Mouse (Mus musculus) gastrocnemius, postnatal 36 days (tissue): ENCODE data around the gene Col4a5. TPM values are rescaled to one million over a fixed set of nuclear protein-coding genes. Genes with fewer than 3 reads are reported as not detected.

Experiments
- DNase-seq, 2 experiments: peaks; one replicate each; pipeline ENCODE4 v3.0.0; 2022
- intact Hi-C: fragments of 180-260 bp; cut with DNase I; formaldehyde crosslinking; loops from one replicate; pipeline ENCODE4 v1.15.1; 2025
- long read RNA-seq, 2 experiments: library from polyadenylated mRNA; stranded (forward); transcript quantifications; one replicate each; pipeline ENCODE4 v2.0.0; 2021
- total RNA-seq, 2 experiments: library from RNA; stranded (reverse); gene quantifications; 2 replicates each; pipeline ENCODE4 v1.2.3; 2021

Col4a5 gene
- 1 to 10 TPM; 2.7 to 3.4 TPM for total RNA-seq
- long read RNA-seq, experiment 1: 0 reads
- long read RNA-seq, experiment 2: 0 reads

DNA sequence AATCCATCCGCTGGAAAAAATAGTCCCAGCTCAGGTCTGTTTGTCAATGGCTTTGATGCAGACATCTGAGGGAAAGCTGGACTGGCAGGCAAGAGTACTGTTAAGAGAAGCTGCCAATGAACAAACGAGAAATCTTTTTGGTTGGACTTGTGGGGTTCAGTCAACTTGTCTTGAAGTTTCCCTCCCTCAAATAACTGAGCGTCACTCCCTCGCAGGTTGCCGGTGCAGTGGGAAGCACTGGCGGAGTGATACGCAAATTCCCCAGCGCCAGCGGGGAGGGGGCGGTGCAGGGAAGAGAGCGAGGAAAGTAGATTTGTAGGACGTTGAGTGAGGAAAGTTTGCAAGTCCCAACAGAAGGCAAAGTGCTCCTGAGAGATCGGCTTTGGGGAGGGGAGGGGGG, at the start of gene Col4a5:
Gene Col4a5, plus strand, starts transcription at position 276 of the 400 bp plus-strand sequence.
- peak; percentile 11 to 17 for DNase-seq
- intact Hi-C loops: no loop called here

GRCm38 (mm10) chrX:141436780-141437179, 38.4 kb upstream of the Col4a5 start:
- intact Hi-C loops: no loop called here
- no peak for DNase-seq

- intact Hi-C loops: no loop called here
- no peak for DNase-seq
These were observed 35.8 kb upstream of the Col4a5 start for GRCm38 (mm10) chrX:141439423-141439822.

- DNase-seq: no peak
- intact Hi-C loops: no loop called here
These were observed 27.2 kb upstream of the Col4a5 start for GRCm38 (mm10) chrX:141447936-141448335.

DNA sequence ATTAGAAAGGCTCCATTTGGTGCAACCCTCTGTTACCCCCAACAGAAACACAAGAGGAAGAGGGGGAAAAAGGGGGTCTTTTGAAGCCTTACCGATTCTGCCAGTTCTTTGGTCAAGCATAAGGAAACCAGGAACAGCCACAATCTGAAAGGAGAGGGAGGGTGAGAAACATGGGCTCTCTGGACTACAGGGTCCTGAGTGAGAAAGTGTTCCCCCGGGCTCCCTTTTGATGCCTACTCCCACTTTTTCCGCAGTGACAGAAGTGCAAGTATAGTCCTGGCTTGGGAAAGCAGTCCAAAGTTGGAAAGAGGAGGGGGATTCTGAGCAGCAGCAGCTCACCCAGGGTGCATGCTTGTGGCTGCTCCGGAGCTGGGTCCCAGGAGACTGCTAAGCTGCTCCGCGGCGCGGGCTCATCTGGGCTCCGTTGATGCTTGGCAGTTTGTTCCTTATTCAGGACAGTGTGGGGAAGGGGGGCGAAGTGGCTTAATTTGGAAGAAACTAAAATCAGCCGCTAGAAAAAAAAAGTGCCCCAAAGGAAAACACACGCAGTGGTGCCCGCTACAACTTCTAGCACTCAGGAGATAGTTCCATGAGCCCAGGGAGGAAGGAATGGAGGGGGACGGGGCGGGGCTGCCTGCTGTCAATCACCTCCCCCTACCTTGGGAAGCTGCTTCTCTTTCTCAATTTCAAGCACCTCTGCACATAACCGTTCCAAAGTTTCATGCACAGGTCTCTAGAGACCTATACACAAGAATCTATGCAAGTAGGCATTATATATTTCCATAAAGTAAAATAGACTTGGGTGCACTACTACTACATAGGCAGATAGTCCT, 1.5 kb upstream of the Col4a5 start, which contains the start of gene Col4a6:
Gene Col4a6, minus strand, starts transcription at position 607 of the 833 bp plus-strand sequence.
- no peak for DNase-seq
- intact Hi-C loops: no loop called here

GRCm38 (mm10) chrX:141475566-141476327, 562 bp downstream of the Col4a5 start:
- DNase-seq: peak in 1 of 2 experiments; percentile 9
- intact Hi-C loops: no loop called here

DNA sequence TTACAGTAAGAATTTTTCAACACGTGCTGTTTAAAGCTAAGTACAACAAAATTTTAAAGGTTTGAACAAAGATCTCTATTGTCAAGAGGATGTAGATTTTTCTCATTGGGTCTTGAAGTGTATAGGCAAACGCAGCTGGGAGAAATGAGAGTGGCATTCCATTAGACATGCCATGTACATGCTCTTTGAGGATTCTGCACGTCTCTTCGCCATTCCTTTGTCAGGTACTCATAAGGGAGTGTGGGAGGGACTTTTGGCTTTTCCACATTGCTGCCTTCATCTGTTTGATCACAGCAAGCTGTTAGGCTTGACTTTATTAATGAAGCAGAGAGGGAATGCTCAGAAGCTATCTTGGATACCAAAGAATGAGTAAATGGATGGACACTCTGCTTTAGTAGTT, 19.4 kb downstream of the Col4a5 start:
- intact Hi-C loops: no loop called here
- no peak for DNase-seq

GRCm38 (mm10) chrX:141503125-141503524, 27.9 kb downstream of the Col4a5 start:
- intact Hi-C loops: no loop called here
- no peak for DNase-seq

GRCm38 (mm10) chrX:141533447-141533846, 58.3 kb downstream of the Col4a5 start:
- DNase-seq: no peak
- intact Hi-C loops: no loop called here

DNA sequence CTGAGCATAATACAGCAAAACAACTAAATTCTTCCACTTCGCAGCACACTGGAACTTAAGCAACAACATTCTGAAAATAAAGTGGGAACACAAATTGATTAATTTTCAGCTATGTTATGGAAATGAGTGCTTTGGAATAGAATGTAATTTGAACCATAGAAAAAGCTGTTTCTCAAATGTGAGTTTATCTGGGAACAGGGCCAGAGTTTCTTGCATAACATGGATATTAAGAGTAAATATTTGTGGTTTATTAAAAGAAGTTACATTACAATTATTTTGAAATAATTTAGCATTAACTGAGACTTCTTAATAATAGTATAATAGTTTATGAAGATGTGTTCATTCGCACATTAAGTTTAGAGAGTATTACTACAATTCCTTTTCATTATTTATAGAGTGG, 72.3 kb downstream of the Col4a5 start:
- intact Hi-C loops: no loop called here
- no peak for DNase-seq

DNA sequence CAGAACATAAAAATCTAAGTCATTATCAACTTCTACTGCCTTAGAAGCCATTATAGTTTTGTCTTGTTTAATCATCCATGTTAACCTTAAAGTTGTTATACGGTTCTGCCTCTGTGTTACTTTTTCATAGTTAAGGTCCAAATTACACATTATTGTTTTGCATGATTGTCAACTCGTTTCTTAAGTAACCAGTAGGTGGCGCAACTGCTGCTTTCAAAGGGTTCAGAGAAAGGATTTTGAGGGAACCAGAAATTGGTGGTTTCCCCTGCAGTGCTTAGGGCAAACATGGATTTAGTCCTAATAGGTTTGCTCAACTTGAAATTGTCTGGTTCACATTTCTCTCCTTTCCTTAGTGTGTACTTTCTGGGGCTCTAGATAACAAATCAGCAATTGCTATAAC, 115.1 kb downstream of the Col4a5 start:
- intact Hi-C loops: loop anchor here (10.0 kb wide), 1 partner anchor 515 kb away; no protein-coding TSS in a partner anchor
- no peak for DNase-seq

DNA sequence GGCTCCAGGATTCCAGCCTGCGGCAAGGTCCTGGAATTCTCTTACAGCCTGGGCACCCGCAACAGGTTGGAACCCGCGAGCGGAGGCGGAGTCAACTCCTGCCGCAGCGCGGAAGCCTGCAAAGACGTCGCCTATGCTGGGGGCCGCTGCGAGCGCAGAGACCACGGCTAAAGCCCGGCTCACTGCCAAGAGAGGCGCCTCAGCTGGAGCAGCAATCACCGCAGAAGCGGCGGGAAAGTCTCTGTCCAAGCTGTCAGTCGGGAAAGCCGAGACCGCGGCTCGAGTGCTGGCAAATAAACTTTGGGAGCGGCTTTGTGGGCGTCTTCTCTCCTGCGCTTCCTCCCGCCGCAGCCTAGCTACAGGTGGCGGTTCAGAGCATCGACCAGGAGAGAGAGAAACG, 246.5 kb downstream of the Col4a5 start:
- DNase-seq: no peak
- intact Hi-C loops: no loop called here

DNA sequence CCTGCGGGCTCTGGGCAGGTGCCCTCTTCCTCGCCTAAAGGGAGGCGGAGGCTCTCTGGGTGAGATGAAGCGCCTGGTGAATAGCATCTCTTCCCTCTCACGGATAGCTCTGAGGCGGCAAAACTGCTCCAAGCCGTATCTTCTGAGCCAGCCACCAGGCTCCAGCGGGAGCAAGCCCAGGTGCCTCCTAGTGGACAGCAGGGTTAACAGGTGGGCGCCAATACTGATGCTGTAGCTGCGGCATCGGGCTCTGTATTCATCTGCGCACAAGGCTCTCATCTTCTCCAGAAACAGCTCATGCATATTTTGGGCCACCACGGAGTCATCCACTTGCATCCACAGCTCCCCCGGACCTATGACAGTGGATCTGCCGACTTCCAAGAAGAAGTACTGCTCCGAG, 248.8 kb downstream of the Col4a5 start:
- intact Hi-C loops: no loop called here
- DNase-seq: no peak

- no peak for DNase-seq
- intact Hi-C loops: no loop called here
These were observed 249.3 kb downstream of the Col4a5 start for GRCm38 (mm10) chrX:141724391-141724891.

DNA sequence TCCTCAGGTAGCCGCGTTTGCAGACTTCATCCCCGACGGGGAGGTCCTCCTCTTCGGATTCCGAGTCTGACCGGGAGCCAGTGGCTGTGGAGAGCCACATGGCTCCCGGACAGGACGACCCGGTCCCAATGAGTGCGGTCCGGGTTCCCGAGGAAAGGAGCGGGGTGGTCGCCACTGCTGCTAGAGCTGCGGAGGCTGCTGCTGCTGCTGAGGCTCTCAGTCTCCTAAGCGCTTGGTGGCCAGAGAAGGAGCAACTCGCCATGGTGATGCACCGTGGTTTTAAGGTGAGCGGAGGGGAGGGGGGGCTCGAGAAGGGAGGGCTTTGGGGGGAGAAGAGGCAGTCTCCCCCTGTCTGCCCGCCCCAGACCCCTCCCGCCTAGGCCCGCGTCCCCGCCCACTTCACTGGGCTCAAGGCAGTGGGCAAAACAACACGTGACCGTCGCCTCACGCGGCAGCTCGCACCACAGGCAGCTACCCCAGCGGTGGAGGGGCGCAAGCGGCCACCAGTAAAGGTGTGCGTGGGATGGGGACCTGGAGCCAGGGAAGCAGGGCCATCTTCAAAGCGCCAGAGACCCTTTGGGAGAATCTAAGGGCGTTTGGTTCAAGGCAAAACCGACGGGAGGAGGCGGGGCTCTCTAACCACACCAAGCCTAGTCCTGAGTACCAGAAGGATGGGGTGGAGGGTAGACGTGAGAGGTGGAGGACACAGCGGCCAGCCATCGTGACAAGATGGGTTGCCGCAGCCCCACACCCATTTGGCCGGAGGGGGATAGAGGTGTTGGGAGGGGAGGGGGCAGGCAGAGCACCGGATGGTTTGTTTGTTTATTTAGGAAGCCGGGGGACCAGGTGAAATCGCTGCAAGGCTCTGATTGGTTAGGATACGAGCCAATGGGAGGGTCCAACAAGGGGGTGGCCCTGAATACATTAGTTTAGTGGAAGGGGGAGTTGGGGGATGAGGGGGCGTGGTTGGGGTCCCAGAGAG, 250.0 kb downstream of the Col4a5 start, which contains the start of gene Irs4:
Gene Irs4, minus strand, starts transcription at position 327 of the 982 bp plus-strand sequence.
- no peak for DNase-seq
- intact Hi-C loops: no loop called here

DNA sequence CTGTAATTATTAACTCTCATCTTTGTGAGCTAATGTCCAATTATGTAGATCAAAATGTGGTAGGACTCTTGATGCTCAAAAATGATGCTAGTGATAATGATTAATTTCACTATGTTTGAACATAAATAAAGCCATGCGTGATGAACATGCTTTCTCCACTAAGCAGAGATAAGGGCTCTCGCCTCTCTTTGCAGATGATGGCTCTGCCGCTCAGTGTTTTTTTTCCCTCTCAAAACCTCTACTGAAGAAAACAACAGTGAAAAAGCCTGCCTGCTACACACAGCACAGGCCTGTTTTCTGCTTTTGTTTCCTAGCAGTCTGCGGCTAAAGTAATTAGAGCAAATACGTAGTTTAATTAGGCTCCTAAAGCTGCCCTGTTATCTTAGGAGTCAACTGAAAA, 254.4 kb downstream of the Col4a5 start:
- no peak for DNase-seq
- intact Hi-C loops: no loop called here
